Mouse (Mus musculus): ENCODE data around the gene Cnnm3. TPM values are rescaled to one million over a fixed set of nuclear protein-coding genes. Genes with fewer than 3 reads are reported as not detected.

Cnnm3 gene
- polyA plus RNA-seq, 1 experiment from 2014 or later = 3.0 TPM

DNA sequence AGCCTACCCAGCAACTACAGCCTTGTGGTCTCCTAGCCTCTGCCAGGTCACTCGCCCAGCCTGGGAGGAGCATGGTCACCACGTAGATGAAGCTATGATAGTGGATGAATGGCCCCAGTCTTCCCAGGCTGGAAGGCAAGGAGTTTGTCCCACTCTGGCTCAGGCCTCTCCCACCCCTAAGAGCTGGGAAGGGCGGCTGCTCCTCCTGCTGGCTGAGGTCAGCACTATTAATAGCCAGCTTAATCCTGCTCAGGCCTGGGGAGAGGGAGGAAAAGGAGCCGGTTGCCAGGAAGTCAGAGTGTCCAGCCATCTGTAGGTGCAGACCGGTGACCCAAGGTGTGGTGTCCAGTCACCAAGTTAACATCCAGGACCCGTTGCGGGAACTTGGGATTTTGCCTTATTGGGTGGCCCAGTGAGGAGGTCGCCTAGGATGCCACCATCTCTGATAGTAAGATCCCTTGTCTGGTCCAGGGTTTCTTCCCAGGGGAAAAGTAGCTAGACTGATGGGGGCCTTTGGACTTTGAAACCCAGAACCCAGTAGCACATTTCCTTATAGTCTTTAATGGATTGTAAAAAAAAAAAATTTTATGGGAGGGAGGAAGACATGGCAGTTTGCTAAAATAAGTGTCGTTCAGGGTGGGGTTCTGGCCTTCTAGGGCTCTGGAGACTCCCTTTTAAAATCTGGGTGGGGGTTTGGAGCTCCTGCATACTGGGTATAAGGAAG, 19.1 kb upstream of the Cnnm3 start:
- no peak overlapping the region for H3K4me2 ChIP-seq (ENCODE audit: low read depth, low read length)
- WGBS = 38% methylated on average over 9 of the region's 9 CpGs

DNA sequence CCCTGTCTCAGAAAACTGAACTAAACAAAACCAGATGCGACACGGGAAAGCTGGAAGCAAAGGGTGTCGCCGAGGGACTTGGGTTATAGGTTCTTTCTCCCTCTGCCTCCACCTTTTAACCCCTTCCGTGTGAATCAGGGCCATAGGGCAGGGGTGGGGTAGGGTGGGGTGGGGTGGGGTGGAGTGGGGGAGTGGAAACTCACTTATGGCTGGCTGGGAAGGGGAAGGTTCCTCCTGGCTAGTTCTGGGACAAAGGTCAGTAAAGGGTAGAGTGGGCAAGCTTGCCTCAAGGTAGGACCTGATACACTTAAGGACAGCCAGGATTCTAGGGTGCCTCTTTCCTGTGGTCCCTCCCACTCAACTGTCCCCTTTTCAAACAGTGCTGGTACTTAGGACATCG, 18.4 kb upstream of the Cnnm3 start:
- H3K27ac ChIP-seq (ENCODE audit: low read length) = no peak overlapping the region
- H3K4me2 ChIP-seq (ENCODE audit: low read depth, low read length) = no peak overlapping the region
- H3K4me1 ChIP-seq (ENCODE audit: control insufficient read depth, insufficient read depth, low read length) = peaks cover 8% of the 10 kb centered on the region; the same call in 1 of the 2 replicates
- no peak for ATAC-seq (ENCODE audit: insufficient read depth, low FRiP score)
- H3K9me3 ChIP-seq (replicated peaks; ENCODE audit: control insufficient read depth, low read length) = no peaks in the 10 kb centered on the region
- WGBS = 76% methylated on average over 6 of the region's 6 CpGs
- H3K4me3 ChIP-seq (replicated peaks; ENCODE audit: low read length) = no peak overlapping the region
- no peaks in the 10 kb centered on the region for H3K27me3 ChIP-seq (ENCODE audit: control insufficient read depth, insufficient read depth, low read length)
- no peak overlapping the region for H3K9ac ChIP-seq (ENCODE audit: low read length)
- no peaks in the 10 kb centered on the region for H3K36me3 ChIP-seq (ENCODE audit: control insufficient read depth, insufficient read depth, low read length)

More for the DNA sequence above, 19.1 kb upstream of the Cnnm3 start:
- H3K4me1 ChIP-seq (ENCODE audit: control insufficient read depth, insufficient read depth, low read length) = peaks cover 8% of the 10 kb centered on the region; the same call in 1 of the 2 replicates
- no peaks in the 10 kb centered on the region for H3K9me3 ChIP-seq (replicated peaks; ENCODE audit: control insufficient read depth, low read length)
- H3K27me3 ChIP-seq (ENCODE audit: control insufficient read depth, insufficient read depth, low read length) = no peaks in the 10 kb centered on the region
- H3K9ac ChIP-seq (ENCODE audit: low read length) = peak overlapping the region; percentile 32; the same call in 1 of the 2 replicates
- H3K4me3 ChIP-seq (replicated peaks; ENCODE audit: low read length) = no peak overlapping the region
- H3K27ac ChIP-seq (ENCODE audit: low read length) = 0 out of 2 replicates have a peak overlapping the region, but pooled peaks have one; percentile 42
- no peaks in the 10 kb centered on the region for H3K36me3 ChIP-seq (ENCODE audit: control insufficient read depth, insufficient read depth, low read length)
- peak; percentile 87 for ATAC-seq (ENCODE audit: insufficient read depth, low FRiP score)

DNA sequence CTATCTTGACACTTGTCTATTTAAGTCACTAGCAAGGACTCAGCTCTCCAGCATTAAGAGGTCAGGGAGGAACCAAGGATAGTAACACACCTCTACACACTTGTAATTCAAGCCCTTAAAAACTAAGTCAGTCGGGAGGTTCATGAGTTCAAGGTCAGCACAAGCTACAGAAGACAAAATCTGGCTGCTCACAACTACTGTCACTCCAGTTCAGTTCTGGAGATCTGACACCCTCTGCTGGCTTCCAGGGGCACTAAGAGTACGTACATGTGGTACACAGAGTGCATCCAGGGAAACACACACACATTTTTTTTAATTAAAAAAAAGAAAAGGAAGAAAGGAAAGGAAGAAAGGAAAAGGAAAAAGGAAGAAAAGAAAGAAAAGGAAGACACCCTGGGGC, 14.9 kb upstream of the Cnnm3 start:
- H3K9me3 ChIP-seq (replicated peaks; ENCODE audit: control insufficient read depth, low read length) = no peaks in the 10 kb centered on the region
- peaks cover 8% of the 10 kb centered on the region; the same call in 1 of the 2 replicates for H3K4me1 ChIP-seq (ENCODE audit: control insufficient read depth, insufficient read depth, low read length)
- WGBS = 51% methylated on average over 2 of the region's 2 CpGs
- no peaks in the 10 kb centered on the region for H3K36me3 ChIP-seq (ENCODE audit: control insufficient read depth, insufficient read depth, low read length)
- no peak for ATAC-seq (ENCODE audit: insufficient read depth, low FRiP score)
- no peak overlapping the region for H3K4me3 ChIP-seq (replicated peaks; ENCODE audit: low read length)
- no peak overlapping the region for H3K27ac ChIP-seq (ENCODE audit: low read length)
- H3K27me3 ChIP-seq (ENCODE audit: control insufficient read depth, insufficient read depth, low read length) = no peaks in the 10 kb centered on the region
- no peak overlapping the region for H3K4me2 ChIP-seq (ENCODE audit: low read depth, low read length)
- no peak overlapping the region for H3K9ac ChIP-seq (ENCODE audit: low read length)

DNA sequence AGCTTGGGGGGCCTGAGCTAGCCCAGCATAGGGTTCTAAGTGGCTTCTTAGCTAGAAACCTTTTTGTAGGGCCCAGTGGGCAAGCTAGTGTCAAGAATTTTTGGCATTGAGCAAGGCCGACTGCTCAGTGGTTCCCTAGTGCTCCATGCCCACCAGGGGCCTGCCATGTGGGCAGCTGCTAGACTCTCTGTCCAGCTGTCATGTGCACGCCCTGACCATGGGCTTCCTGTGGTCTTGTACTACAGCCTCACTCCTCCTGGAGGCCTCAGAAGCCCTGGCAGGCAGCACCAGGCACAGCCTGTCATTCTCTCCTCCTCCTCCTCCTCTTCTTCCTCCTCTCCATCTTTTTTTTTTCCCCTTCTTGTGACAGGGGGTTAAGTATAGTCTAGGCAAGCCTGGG, 14.4 kb upstream of the Cnnm3 start:
- no peak for ATAC-seq (ENCODE audit: insufficient read depth, low FRiP score)
- WGBS = 95% methylated on average over 2 of the region's 2 CpGs

DNA sequence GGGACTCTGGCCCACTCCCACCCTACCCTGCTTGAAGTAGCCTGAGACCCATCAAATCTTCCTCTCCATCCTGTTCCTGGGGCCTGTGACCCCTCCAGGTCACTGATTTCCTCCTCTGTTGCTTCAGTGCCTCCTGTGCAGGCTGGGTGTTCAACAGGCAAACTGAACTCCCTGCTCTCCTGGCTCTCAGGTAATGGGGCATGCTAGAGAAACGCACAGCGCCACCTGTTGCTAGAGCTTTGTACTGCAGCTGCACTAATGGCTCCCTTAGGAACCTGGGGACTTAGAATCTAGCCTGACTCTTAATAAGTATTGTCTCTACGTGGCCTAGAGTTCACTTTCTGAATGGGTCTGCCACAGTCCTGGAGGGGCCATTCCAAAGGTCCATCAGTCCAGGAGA, 10.4 kb upstream of the Cnnm3 start:
- Histone ChIP-seq H3K9ac (ENCODE audit: low read length) (no peak overlapping the region), H3K9me3 (replicated peaks; ENCODE audit: control insufficient read depth, low read length) (no peaks in the 10 kb centered on the region), H3K4me3 (replicated peaks; ENCODE audit: low read length) (no peak overlapping the region), H3K4me2 (ENCODE audit: low read depth, low read length) (no peak overlapping the region), H3K27me3 (ENCODE audit: control insufficient read depth, insufficient read depth, low read length) (no peaks in the 10 kb centered on the region), H3K4me1 (ENCODE audit: control insufficient read depth, insufficient read depth, low read length) (no peaks in the 10 kb centered on the region), H3K27ac (ENCODE audit: low read length) (no peak overlapping the region), H3K36me3 (ENCODE audit: control insufficient read depth, insufficient read depth, low read length) (no peaks in the 10 kb centered on the region)
- 2% methylated on average over 3 of the region's 3 CpGs for WGBS
- peak; percentile 30; the same call in 1 of the 2 replicates for ATAC-seq (ENCODE audit: insufficient read depth, low FRiP score)

More for the DNA sequence above, 14.4 kb upstream of the Cnnm3 start:
- H3K4me1 ChIP-seq (ENCODE audit: control insufficient read depth, insufficient read depth, low read length) = peaks cover 5% of the 10 kb centered on the region; the same call in 1 of the 2 replicates
- H3K27ac ChIP-seq (ENCODE audit: low read length) = no peak overlapping the region
- no peaks in the 10 kb centered on the region for H3K36me3 ChIP-seq (ENCODE audit: control insufficient read depth, insufficient read depth, low read length)
- no peak overlapping the region for H3K4me2 ChIP-seq (ENCODE audit: low read depth, low read length)
- H3K9ac ChIP-seq (ENCODE audit: low read length) = no peak overlapping the region
- no peaks in the 10 kb centered on the region for H3K9me3 ChIP-seq (replicated peaks; ENCODE audit: control insufficient read depth, low read length)
- no peaks in the 10 kb centered on the region for H3K27me3 ChIP-seq (ENCODE audit: control insufficient read depth, insufficient read depth, low read length)
- no peak overlapping the region for H3K4me3 ChIP-seq (replicated peaks; ENCODE audit: low read length)

DNA sequence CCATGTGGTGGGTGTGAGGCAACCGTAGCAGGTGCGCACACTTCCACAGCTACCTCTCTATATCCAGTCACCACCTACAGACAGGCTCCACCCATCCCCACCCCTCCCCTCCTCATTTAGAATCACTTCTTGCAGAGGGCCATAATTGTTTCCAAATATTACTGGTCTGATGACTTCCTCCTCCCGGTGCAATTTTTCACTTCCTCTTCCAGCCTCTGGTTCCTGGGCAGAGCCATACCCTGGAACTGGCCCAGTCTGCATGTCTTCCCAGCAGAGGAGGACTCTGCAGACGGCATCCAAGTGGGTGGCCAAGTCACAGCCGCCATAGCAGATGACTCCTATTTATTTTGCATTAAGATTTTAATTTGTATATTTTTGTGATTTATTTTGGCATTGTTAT, 3.4 kb upstream of the Cnnm3 start:
- Histone ChIP-seq H3K27me3 (ENCODE audit: control insufficient read depth, insufficient read depth, low read length) (no peaks in the 10 kb centered on the region), H3K4me3 (replicated peaks; ENCODE audit: low read length) (no peak overlapping the region), H3K9me3 (replicated peaks; ENCODE audit: control insufficient read depth, low read length) (no peaks in the 10 kb centered on the region), H3K4me1 (ENCODE audit: control insufficient read depth, insufficient read depth, low read length) (peaks cover 4% of the 10 kb centered on the region), H3K36me3 (ENCODE audit: control insufficient read depth, insufficient read depth, low read length) (no peaks in the 10 kb centered on the region; the same call in 1 of the 2 replicates), H3K4me2 (ENCODE audit: low read depth, low read length) (no peak overlapping the region), H3K9ac (ENCODE audit: low read length) (no peak overlapping the region), H3K27ac (ENCODE audit: low read length) (no peak overlapping the region)
- WGBS = 69% methylated on average over 5 of the region's 5 CpGs
- ATAC-seq (ENCODE audit: insufficient read depth, low FRiP score) = no peak

- peak overlapping the region; percentile 99 for H3K27ac ChIP-seq (ENCODE audit: low read length)
- no peaks in the 10 kb centered on the region for H3K27me3 ChIP-seq (ENCODE audit: control insufficient read depth, insufficient read depth, low read length)
- peak overlapping the region; percentile 95 for H3K4me3 ChIP-seq (replicated peaks; ENCODE audit: low read length)
- no peaks in the 10 kb centered on the region; the same call in 1 of the 2 replicates for H3K36me3 ChIP-seq (ENCODE audit: control insufficient read depth, insufficient read depth, low read length)
- ATAC-seq (ENCODE audit: insufficient read depth, low FRiP score) = peak; percentile 61
- peaks cover 19% of the 10 kb centered on the region for H3K4me1 ChIP-seq (ENCODE audit: control insufficient read depth, insufficient read depth, low read length)
- under 1% methylated on average over 101 of the region's 126 CpGs for WGBS
- peak overlapping the region; percentile 90 for H3K9ac ChIP-seq (ENCODE audit: low read length)
- H3K9me3 ChIP-seq (replicated peaks; ENCODE audit: control insufficient read depth, low read length) = no peaks in the 10 kb centered on the region
- H3K4me2 ChIP-seq (ENCODE audit: low read depth, low read length) = peak overlapping the region; percentile 98
Measured at GRCm38 (mm10) chr1:36512089-36512965, 660 bp downstream of the Cnnm3 start.

DNA sequence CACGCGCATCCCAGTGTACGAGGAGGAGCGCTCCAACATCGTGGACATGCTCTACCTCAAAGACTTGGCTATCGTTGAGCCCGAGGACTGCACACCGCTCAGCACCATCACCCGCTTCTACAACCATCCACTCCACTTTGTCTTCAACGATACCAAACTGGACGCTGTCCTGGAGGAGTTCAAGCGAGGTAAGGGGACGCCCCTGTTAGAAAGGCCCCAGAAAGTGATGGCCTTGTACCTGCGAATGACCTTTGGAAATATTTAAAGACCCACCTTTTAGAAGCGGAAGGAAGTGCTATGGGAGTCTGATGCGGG, 1.3 kb downstream of the Cnnm3 start:
- Histone ChIP-seq H3K27ac (ENCODE audit: low read length) (peak overlapping the region; percentile 99; the same call in 1 of the 2 replicates), H3K36me3 (ENCODE audit: control insufficient read depth, insufficient read depth, low read length) (no peaks in the 10 kb centered on the region), H3K4me2 (ENCODE audit: low read depth, low read length) (peak overlapping the region; percentile 98), H3K4me3 (replicated peaks; ENCODE audit: low read length) (peak overlapping the region; percentile 95), H3K4me1 (ENCODE audit: control insufficient read depth, insufficient read depth, low read length) (peaks cover 19% of the 10 kb centered on the region), H3K9me3 (replicated peaks; ENCODE audit: control insufficient read depth, low read length) (no peaks in the 10 kb centered on the region), H3K27me3 (ENCODE audit: control insufficient read depth, insufficient read depth, low read length) (no peaks in the 10 kb centered on the region), H3K9ac (ENCODE audit: low read length) (peak overlapping the region; percentile 90)
- 2% methylated on average over 16 of the region's 16 CpGs for WGBS
- no peak for ATAC-seq (ENCODE audit: insufficient read depth, low FRiP score)

- no peak overlapping the region for H3K27ac ChIP-seq (ENCODE audit: low read length)
- H3K36me3 ChIP-seq (ENCODE audit: control insufficient read depth, insufficient read depth, low read length) = no peaks in the 10 kb centered on the region
- H3K4me1 ChIP-seq (ENCODE audit: control insufficient read depth, insufficient read depth, low read length) = peaks cover 19% of the 10 kb centered on the region
- whole genome bisulfite sequencing = 5% methylated on average over 1 of the region's 1 CpGs
- ATAC-seq (ENCODE audit: insufficient read depth, low FRiP score) = no peak
- H3K9ac ChIP-seq (ENCODE audit: low read length) = peak overlapping the region; percentile 90
- H3K4me2 ChIP-seq (ENCODE audit: low read depth, low read length) = peak overlapping the region; percentile 98
- H3K9me3 ChIP-seq (replicated peaks; ENCODE audit: control insufficient read depth, low read length) = no peaks in the 10 kb centered on the region
- no peaks in the 10 kb centered on the region for H3K27me3 ChIP-seq (ENCODE audit: control insufficient read depth, insufficient read depth, low read length)
- H3K4me3 ChIP-seq (replicated peaks; ENCODE audit: low read length) = peak overlapping the region; percentile 95
Measured at GRCm38 (mm10) chr1:36513310-36513709, 1.6 kb downstream of the Cnnm3 start.
